Mouse (Mus musculus): Measurements from ENCODE around the gene Birc3.
"Not testable (repeated sequence)": the region's sequence is repeated elsewhere in the genome, so short reads cannot be mapped to it uniquely, and the experiment has no call there.

Gene Birc3

GRCm38 (mm10) chr9:7868838-7869491 is 4.0 kb downstream of the Birc3 start:
- in situ Hi-C loops (cut with MboI, MseI): loop anchor here in 1 of 2 experiments (5.0 kb wide), 1 partner anchor 37 kb away; no protein-coding TSS in a partner anchor

GRCm38 (mm10) chr9:7867981-7868380 is 5.0 kb downstream of the Birc3 start:
- in situ Hi-C loops (cut with MboI, MseI): loop anchor here in 1 of 2 experiments (5.0 kb wide), 1 partner anchor 36 kb away; no protein-coding TSS in a partner anchor

- in situ Hi-C loops (cut with MboI, MseI): loop anchor here in 1 of 2 experiments (5.0 kb wide), 1 partner anchor 35 kb away; no protein-coding TSS in a partner anchor
Observed at GRCm38 (mm10) chr9:7866981-7867380, 6.0 kb downstream of the Birc3 start.

GRCm38 (mm10) chr9:7860976-7861375 is 12.0 kb downstream of the Birc3 start:
- in situ Hi-C loops (cut with MboI, MseI): no loop called here

GRCm38 (mm10) chr9:7855912-7856311 is 17.1 kb downstream of the Birc3 start:
- in situ Hi-C loops (cut with MboI, MseI): no loop called here

- in situ Hi-C loops (cut with MboI, MseI): no loop called here
Observed at GRCm38 (mm10) chr9:7855374-7855773, 17.6 kb downstream of the Birc3 start.

GRCm38 (mm10) chr9:7854196-7854595 is 18.8 kb downstream of the Birc3 start:
- in situ Hi-C loops (cut with MboI, MseI): not testable (repeated sequence)

GRCm38 (mm10) chr9:7852346-7853230 is 20.4 kb downstream of the Birc3 start:
- in situ Hi-C loops (cut with MboI, MseI): no loop called here

GRCm38 (mm10) chr9:7851841-7852240 is 21.1 kb downstream of the Birc3 start:
- in situ Hi-C loops (cut with MboI, MseI): no loop called here

GRCm38 (mm10) chr9:7848191-7848590 is 24.8 kb downstream of the Birc3 start:
- in situ Hi-C loops (cut with MboI, MseI): no loop called here

- in situ Hi-C loops (cut with MboI, MseI): no loop called here
Observed at GRCm38 (mm10) chr9:7846667-7847199, 26.3 kb downstream of the Birc3 start.

- in situ Hi-C loops (cut with MboI, MseI): no loop called here
Observed at GRCm38 (mm10) chr9:7845216-7845895, 27.6 kb downstream of the Birc3 start.

GRCm38 (mm10) chr9:7841221-7841620 is 31.8 kb downstream of the Birc3 start:
- in situ Hi-C loops (cut with MboI, MseI): loop anchor here in 1 of 2 experiments (5.0 kb wide), 1 partner anchor 659 kb away; the partner anchor contains the start of genes Dcun1d5 and Dync2h1

- in situ Hi-C loops (cut with MboI, MseI): no loop called here
Observed at GRCm38 (mm10) chr9:7837806-7838440, 35.1 kb downstream of the Birc3 start.

- in situ Hi-C loops (cut with MboI, MseI): no loop called here
Observed at GRCm38 (mm10) chr9:7836905-7837805, 35.8 kb downstream of the Birc3 start, which contains the start of gene Birc2. Gene Birc2 (minus strand): TSS chr9:7837064.

- in situ Hi-C loops (cut with MboI, MseI): no loop called here
Observed at GRCm38 (mm10) chr9:7836331-7836730, 36.7 kb downstream of the Birc3 start.

- in situ Hi-C loops (cut with MboI, MseI): no loop called here
Observed at GRCm38 (mm10) chr9:7835302-7835701, 37.7 kb downstream of the Birc3 start.

- in situ Hi-C loops (cut with MboI, MseI): loop anchor here in 1 of 2 experiments (5.0 kb wide), 2 partner anchors 34 to 66 kb away; no protein-coding TSS in a partner anchor
Observed at GRCm38 (mm10) chr9:7833421-7833820, 39.6 kb downstream of the Birc3 start.
